Mouse (Mus musculus) embryonic facial prominence, embryonic 14.5 days (tissue): ENCODE results near the gene Pdlim1. TPM values are rescaled to one million over a fixed set of nuclear protein-coding genes. Genes with fewer than 3 reads are reported as not detected.

Source experiments
- ATAC-seq: fragments of 200-750 bp; cut with Nextera tagmentation; 2 replicates; pipeline ENCODE4 v1.8.0; 2017; ENCODE audit warnings: low read depth, moderate number of reproducible peaks, moderate TSS enrichment
- DNase-seq: peaks from one replicate; pipeline ENCODE4 v3.0.0-alpha.2; 2015; ENCODE audit warnings: low spot score
- H3K27ac ChIP-seq: fragments of 300-500 bp; sonication (generic); replicated peaks from 2 replicates; pipeline ENCODE4 v1.5.1; 2014; ENCODE audit warnings: low read depth, mild to moderate bottlenecking, low read length, moderate library complexity
- H3K27me3 ChIP-seq: fragments of 300-500 bp; sonication (generic); replicated peaks from 2 replicates; pipeline ENCODE4 v1.6.1; 2014; ENCODE audit warnings: low read length; ENCODE audit not compliant: control insufficient read depth, insufficient read depth
- H3K36me3 ChIP-seq: fragments of 300-500 bp; sonication (generic); 2 replicates; pipeline ENCODE4 v1.6.1; 2014; ENCODE audit warnings: low read length, mixed read lengths; ENCODE audit not compliant: control insufficient read depth, insufficient read depth
- H3K4me1 ChIP-seq: fragments of 300-500 bp; sonication (generic); 2 replicates; pipeline ENCODE4 v1.6.1; 2014; ENCODE audit warnings: antibody characterized with exemption, low read length; ENCODE audit not compliant: control insufficient read depth, insufficient read depth
- H3K4me2 ChIP-seq: fragments of 300-500 bp; sonication (generic); 2 replicates; pipeline ENCODE4 v1.6.1; 2014; ENCODE audit warnings: low read depth, mild to moderate bottlenecking, low read length, moderate library complexity, mixed read lengths
- H3K4me3 ChIP-seq: fragments of 300-500 bp; sonication (generic); 2 replicates; pipeline ENCODE4 v1.5.1; 2014; ENCODE audit warnings: low read depth, mild to moderate bottlenecking, low read length
- H3K9ac ChIP-seq: fragments of 300-500 bp; sonication (generic); 2 replicates; pipeline ENCODE4 v1.6.1; 2014; ENCODE audit warnings: low read depth, mild to moderate bottlenecking, low read length, moderate library complexity, mixed read lengths
- H3K9me3 ChIP-seq: fragments of 300-500 bp; sonication (generic); 2 replicates; pipeline ENCODE4 v1.6.1; 2016; ENCODE audit warnings: low read length; ENCODE audit not compliant: control insufficient read depth
- WGBS: fragments of 180-500 bp; shearing (Covaris S2); extraction: QIAGEN DNeasy Blood & Tissue Kit; methylation state at CpG from one replicate; pipeline ENCODE4 v1.1.7; 2014; 5-methylcytosine and 5-hydroxymethylcytosine counted together
- polyA plus RNA-seq: library from polyadenylated mRNA; unstranded; fragments of >200 nt; fragmentation: Nextera tagmentation; extraction: Ambion mirVana; gene quantifications from 2 replicates; pipeline ENCODE4 v1.2.1, GENCODE M21; 2014

Gene Pdlim1
- polyA plus RNA-seq, 1 experiment from 2014 or later = 150 TPM

GRCm38 (mm10) chr19:40246646-40247267 lies 24.9 kb downstream of the Pdlim1 start:
- Histone ChIP-seq H3K4me2 (no peak overlapping the region), H3K36me3 (no peaks in the 10 kb centered on the region), H3K27me3 (no peaks in the 10 kb centered on the region), H3K9ac (no peak overlapping the region), H3K9me3 (no peaks in the 10 kb centered on the region), H3K27ac (no peak overlapping the region), H3K4me1 (no peaks in the 10 kb centered on the region), H3K4me3 (no peak overlapping the region)
- DNase-seq (no peak), ATAC-seq (no peak)
- 83% methylated on average over 7 of the region's 7 CpGs for WGBS

- peaks cover 18% of the 10 kb centered on the region for H3K4me1 ChIP-seq
- no peaks in the 10 kb centered on the region for H3K36me3 ChIP-seq
- H3K27me3 ChIP-seq = no peaks in the 10 kb centered on the region
- no peak overlapping the region for H3K4me3 ChIP-seq
- H3K4me2 ChIP-seq = peak overlapping the region; percentile 23; the same call in 1 of the 2 replicates
- DNase-seq = peak; percentile 74
- H3K9me3 ChIP-seq = no peaks in the 10 kb centered on the region
- ATAC-seq = peak; percentile 80
- 38% methylated on average over 14 of the region's 14 CpGs for WGBS
- peak overlapping the region; percentile 80 for H3K27ac ChIP-seq
- H3K9ac ChIP-seq = no peak overlapping the region
Measured at GRCm38 (mm10) chr19:40240838-40241689, 30.6 kb downstream of the Pdlim1 start.

GRCm38 (mm10) chr19:40240360-40240759 lies 31.3 kb downstream of the Pdlim1 start:
- DNase-seq (no peak), ATAC-seq (no peak)
- no peaks in the 10 kb centered on the region for H3K27me3 ChIP-seq
- peak overlapping the region; percentile 80; the same call in 1 of the 2 replicates for H3K27ac ChIP-seq
- H3K4me1 ChIP-seq = peaks cover 18% of the 10 kb centered on the region
- no peaks in the 10 kb centered on the region for H3K9me3 ChIP-seq
- H3K4me2 ChIP-seq = no peak overlapping the region
- no peaks in the 10 kb centered on the region for H3K36me3 ChIP-seq
- H3K9ac ChIP-seq = no peak overlapping the region
- 73% methylated on average over 6 of the region's 6 CpGs for WGBS
- H3K4me3 ChIP-seq = no peak overlapping the region

GRCm38 (mm10) chr19:40238175-40238850 lies 33.3 kb downstream of the Pdlim1 start:
- no peak overlapping the region for H3K4me3 ChIP-seq
- no peaks in the 10 kb centered on the region for H3K36me3 ChIP-seq
- no peaks in the 10 kb centered on the region for H3K9me3 ChIP-seq
- no peak overlapping the region for H3K4me2 ChIP-seq
- no peak for ATAC-seq
- H3K27ac ChIP-seq = no peak overlapping the region
- 44% methylated on average over 6 of the region's 6 CpGs for WGBS
- no peak overlapping the region for H3K9ac ChIP-seq
- no peaks in the 10 kb centered on the region for H3K27me3 ChIP-seq
- H3K4me1 ChIP-seq = peaks cover 18% of the 10 kb centered on the region
- DNase-seq = peak; percentile 55

- H3K4me1 ChIP-seq = 0 out of 2 replicates have a peak, but pooled peaks cover 3% of the 10 kb centered on the region
- no peak overlapping the region for H3K27ac ChIP-seq
- no peak overlapping the region for H3K4me3 ChIP-seq
- ATAC-seq (no peak), DNase-seq (no peak)
- H3K36me3 ChIP-seq = no peaks in the 10 kb centered on the region
- no peaks in the 10 kb centered on the region for H3K27me3 ChIP-seq
- no peak overlapping the region for H3K9ac ChIP-seq
- WGBS = 92% methylated on average over 2 of the region's 2 CpGs
- H3K4me2 ChIP-seq = no peak overlapping the region
- no peaks in the 10 kb centered on the region for H3K9me3 ChIP-seq
Measured at GRCm38 (mm10) chr19:40232560-40232959, 39.1 kb downstream of the Pdlim1 start.

GRCm38 (mm10) chr19:40231825-40232541 lies 39.7 kb downstream of the Pdlim1 start:
- no peak overlapping the region for H3K27ac ChIP-seq
- no peaks in the 10 kb centered on the region for H3K36me3 ChIP-seq
- no peak for ATAC-seq
- 69% methylated on average over 7 of the region's 7 CpGs for WGBS
- DNase-seq = no peak
- H3K4me1 ChIP-seq = 0 out of 2 replicates have a peak, but pooled peaks cover 3% of the 10 kb centered on the region
- no peak overlapping the region for H3K4me2 ChIP-seq
- no peaks in the 10 kb centered on the region for H3K27me3 ChIP-seq
- no peak overlapping the region for H3K4me3 ChIP-seq
- no peak overlapping the region for H3K9ac ChIP-seq
- H3K9me3 ChIP-seq = no peaks in the 10 kb centered on the region

GRCm38 (mm10) chr19:40231074-40231738 lies 40.4 kb downstream of the Pdlim1 start:
- Histone ChIP-seq H3K9ac (no peak overlapping the region), H3K27me3 (no peaks in the 10 kb centered on the region), H3K4me2 (no peak overlapping the region; the same call in 1 of the 2 replicates), H3K9me3 (no peaks in the 10 kb centered on the region), H3K4me1 (0 out of 2 replicates have a peak, but pooled peaks cover 3% of the 10 kb centered on the region), H3K4me3 (no peak overlapping the region), H3K36me3 (no peaks in the 10 kb centered on the region), H3K27ac (no peak overlapping the region)
- ATAC-seq (no peak), DNase-seq (peak; percentile 29)
- WGBS = 70% methylated on average over 13 of the region's 13 CpGs
